Mouse (Mus musculus) monocyte, adult 5-6 weeks (primary cell): ENCODE measurements at regions not wholly inside any gene's neighbourhood (a gene's known extent, or its start where the extent isn't known, plus 50 kb on each side); places are given as distances from the start of the nearest gene placed in this dataset.
"Not testable (repeated sequence)": the region's sequence is repeated elsewhere in the genome, so short reads cannot be mapped to it uniquely, and the experiment has no call there.

Experiments used
- ATAC-seq: fragments of 153-309, 156-312 bp; replicated peaks from 2 replicates; pipeline ENCODE4 v1.8.0; 2017; ENCODE audit warnings: mild to moderate bottlenecking; ENCODE audit not compliant: low TSS enrichment, insufficient number of reproducible peaks, severe bottlenecking, poor library complexity, low FRiP score

DNA sequence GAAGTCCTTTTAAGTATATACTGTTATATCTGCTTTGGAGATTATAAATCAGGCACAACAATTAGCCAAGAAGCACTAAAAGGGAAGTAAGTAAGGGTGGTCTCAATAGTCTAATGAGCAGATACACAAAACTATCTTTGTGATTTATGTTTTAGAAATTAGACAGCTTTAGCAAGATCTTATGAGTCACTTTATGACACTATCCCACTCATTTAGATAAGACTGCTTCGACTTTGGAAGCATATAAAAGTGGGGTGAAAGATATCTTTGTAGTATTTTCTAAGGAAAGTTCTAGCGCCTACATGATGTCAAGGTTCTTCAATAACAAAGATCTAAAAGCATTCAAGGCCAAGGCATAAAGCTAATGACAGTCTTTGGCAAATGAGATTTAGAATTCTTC, 214.5 kb upstream of the Slc7a11 start:
- ATAC-seq = no peak

DNA sequence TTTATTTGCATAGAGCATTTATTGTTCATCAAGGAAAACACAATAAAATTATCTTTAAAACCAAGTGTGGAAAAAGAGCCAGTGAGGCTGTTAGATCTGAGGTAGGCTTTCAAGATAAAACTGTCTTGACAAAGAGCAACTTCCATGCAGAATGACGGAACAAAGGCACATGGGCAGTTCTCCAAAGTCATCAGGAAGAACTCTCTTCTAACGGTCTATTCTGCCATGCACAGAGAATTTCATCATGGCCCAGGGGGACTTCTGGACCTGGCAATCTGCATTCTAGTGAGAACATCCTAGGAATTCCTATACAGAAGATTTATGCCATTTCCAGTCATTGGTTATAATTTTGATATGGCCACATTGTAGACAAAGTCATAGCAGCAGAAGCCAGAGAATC, 211.0 kb upstream of the Slc7a11 start:
- ATAC-seq = no peak

DNA sequence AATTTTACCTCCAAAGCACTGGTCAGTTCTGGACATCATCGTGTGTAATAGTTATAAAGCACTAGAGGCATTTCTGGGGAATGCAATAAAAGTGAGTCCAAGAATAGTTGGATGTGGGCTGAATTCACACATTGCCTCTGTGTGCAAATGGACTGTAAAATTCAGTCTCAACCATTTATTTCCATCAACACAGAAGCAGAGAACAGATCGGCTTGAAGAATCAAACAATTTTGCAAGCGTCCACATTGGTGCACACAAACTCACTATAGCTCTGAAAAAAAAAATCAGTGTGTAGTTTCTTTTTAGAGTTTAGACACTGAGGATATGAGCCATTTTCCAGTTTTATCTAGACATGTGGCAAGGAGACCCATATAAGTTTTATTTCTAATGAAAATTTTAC, 208.9 kb upstream of the Slc7a11 start:
- no peak for ATAC-seq

DNA sequence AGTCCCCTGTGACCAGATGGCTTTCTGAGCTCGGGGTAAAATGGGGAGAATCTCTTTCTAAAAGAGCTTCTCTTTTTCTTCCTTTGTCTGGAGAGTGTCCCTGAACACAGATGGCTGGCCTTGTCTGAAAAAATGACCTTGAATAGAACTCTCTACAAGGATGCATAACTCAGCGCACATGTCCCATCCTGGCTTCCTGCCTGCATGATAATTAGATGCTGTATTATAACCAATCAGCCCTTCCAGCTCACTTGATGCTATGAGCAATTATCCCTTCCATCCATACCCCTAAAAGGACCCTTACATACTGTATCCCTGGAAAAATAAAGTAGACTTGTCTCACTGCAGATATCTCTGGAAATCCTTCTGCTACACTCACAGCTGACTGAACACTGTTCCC, 199.7 kb upstream of the Slc7a11 start:
- no peak for ATAC-seq

DNA sequence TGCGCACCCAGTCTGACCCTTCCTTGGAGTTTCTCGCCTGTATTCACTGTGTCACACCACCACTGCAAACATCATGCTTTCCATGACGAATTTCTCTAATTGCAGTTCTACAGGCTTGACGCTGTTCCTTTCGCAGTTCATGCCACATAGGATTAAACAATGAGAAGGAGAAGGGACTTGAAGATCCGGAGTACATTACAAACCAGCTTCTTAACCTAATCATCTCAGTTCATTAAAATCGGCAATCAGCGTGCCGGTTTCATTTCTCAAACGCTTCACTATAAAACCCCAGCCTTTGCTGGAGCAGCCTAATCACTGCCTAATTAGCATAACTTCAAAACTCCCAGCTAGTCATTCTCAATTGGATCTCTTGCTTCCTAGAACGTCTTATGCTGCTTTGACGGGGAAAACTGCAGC, 196.5 kb upstream of the Slc7a11 start:
- no peak for ATAC-seq

DNA sequence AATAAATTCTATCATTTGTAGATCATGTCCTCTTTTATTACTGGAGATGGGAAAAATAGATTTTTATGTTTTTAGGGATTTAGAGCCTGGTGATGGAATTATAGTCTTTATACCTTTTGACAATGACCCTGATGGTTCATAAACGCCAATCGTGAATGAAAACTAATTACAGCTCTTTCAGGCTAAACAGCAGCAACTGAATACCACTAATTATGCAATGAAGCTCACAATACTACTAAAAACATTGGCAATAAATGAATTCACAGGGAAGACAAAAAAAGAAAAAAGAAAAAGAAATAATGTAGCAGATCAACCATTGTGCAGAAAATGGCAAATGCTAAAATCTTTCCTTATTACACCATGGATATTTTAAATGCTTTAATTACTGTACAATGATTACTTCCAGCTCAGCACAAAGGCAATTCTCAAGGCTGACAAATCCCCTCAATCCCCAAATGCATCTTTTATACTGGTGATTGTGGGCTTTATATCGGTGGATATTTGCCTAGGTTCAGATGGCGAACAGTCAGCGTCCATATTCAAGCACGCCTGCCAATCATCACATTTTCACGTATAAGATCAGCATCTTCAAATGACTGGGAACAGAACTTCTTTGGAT, 191.2 kb upstream of the Slc7a11 start:
- no peak for ATAC-seq

DNA sequence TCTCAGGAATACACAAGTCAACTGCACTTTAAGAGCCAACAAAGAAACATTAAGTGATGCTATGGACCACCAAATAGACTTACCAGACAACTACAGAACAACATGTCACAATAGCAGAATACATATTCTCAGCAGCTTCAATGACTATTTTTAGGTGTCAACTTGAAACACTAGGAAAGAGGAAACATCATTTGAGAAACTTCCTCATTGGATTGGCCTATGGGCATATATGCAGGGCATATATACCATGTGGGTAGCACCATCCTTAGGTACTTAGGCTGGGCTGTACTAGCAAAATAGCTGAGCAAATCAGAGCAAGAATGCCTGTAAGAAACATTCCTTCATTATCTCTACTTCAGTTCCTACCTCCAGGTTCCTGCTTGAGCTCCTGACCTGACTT, 187.9 kb upstream of the Slc7a11 start:
- peak; percentile 55; the same call in 1 of the 2 replicates for ATAC-seq

DNA sequence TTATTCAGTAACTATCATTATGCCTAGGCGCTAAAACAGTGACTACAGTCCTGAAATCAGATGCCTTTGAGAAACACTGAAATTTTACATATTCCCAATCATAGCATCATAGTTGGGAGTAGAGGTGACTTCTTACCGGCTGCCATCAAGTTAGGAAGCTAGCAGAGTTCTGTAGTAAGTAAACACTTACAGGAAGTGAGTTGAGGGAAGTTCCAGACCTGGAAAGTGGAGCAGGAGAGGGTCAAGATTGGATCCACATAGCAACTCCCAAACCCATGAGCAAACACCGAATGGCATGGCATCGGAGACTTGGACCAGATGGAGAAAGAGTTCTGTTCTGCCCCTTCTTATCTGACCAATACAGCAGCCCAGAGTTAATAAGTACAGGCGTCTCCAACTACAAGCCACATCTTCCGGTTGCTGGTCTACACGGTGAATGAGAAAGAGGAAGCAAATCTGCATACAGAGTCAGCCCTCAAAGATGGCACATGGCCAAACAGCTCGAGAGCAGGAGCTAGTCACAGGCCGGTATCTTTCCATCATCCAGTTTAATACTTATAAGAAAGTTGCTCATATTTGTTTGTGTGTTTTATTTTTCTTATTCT, 184.8 kb upstream of the Slc7a11 start:
- ATAC-seq = peak; percentile 93

DNA sequence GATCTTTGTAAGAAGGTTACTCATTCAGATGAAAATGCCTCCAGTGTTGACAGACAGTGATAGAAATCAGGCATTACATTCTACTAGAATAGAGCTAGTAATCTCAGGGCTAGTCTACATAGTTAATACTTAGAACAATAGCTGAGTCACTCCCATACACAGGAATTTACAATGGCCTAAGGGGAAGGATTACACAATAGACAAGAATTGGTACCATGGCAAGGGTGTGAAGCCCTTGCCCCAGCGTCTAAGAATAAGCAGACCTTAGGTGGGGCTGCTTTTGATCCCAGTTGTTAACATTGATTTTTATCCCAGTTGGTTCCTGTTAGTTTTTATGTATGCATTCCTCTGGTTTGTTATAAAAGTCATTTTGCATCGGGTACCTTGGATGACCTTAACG, 177.8 kb upstream of the Slc7a11 start:
- not testable (repeated sequence) for ATAC-seq

DNA sequence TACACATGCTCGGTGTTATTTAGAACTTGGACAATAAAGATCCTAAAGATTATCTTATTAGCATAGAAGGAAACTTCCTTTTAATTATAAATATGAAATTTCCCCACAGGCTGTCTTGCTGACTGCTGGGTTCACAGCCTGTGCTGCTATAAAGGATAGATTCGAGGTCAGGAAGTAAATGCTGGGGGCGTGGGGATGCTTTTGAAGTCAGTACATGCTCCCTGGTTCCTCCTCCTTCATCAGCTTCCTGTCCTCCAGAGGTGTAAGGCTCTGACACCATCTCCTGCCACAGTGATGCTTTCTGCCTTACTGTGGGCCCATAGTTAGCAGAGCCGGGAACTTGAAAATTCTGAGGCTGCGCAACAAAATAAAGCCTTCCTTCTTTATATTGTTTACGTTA, 175.6 kb upstream of the Slc7a11 start:
- no peak for ATAC-seq

DNA sequence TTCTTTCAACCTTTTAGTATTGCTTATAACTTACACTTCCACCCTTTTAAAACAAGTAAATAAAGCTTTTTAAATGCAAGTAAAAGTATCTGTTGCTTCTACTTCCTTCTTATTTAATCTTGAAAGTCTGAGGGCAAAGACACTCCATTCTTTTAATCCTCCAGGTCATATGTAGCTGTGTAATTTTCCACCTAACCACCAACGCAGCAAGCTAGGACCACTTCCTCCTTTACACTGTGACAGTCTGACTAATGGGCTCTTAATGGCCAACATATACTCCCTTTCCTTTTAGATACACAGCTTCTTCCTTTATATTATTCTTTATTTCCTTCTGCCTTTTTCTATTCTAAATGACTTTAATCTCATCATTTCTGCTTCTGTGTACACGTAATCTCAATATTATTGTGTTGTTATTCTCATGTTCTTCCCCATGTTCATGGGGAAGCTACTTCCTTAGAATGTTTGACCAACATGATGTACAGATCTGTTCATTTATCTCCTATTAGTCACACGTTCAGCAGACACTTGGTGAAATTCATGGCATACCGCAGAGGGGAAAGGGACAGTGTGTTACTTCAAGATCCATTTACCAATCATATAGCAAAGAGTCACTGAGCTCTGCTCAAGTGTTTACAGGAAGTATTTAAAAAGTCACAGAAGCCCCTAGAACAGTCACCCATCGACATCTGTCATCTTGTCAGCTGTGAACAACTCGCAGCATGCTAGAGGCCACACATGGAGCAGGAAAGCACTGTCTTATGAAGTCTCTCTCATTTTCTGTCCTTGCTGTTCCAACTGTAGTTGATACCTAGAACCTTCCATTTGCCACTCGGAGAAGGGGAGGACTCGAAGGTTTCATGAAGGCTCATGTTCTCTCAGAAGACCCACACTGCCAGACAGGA, 172.2 kb upstream of the Slc7a11 start:
- ATAC-seq = no peak

DNA sequence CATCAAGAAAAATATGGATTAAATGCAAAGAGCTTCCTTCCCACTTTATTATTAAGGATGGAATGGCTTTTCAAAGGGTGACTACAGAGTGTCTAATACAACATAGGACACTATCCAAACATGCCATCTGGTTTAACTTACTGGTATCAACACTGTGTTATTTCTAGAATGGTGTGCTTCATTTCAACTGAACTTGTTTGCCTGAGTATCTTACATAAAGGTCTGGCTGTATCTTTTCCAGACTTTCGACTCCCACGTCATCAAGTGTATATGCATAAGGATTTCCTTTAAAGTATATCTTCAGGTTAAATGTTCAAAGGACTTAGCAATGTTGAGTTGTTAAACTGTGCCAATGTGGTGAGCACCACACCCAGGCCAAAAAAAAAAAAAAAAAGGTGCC, 169.6 kb upstream of the Slc7a11 start:
- no peak for ATAC-seq

DNA sequence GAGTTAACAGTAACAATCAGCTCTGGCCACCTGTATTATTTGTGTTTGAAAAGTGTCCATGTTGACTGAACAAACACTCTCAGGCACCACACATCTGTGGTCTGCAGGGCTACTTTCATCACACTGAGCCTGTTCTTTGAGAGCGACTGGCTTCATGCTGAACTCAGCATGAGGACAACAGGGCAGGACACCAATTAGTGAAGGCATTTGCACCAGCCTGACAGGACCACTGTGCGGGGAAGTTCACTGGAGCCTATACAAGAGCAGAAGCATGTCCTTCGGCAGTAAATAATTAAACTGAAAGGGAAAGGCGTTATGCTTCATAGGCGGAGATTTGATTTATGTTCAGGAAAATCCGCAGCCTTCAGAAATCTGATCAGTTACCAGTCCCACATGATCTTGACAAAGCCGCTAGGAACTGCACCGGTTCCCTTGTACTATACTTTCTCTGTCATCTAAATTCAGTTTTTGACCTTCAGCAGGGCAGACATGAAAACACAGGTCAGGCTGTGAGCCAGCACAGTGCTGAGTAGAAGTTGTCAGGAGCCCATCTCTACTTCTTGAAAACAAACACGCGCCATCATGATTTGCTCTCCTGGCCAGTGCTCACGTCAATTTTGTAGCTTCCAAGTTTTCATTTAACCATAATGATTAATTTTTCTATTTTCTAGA, 166.1 kb upstream of the Slc7a11 start:
- ATAC-seq = no peak

DNA sequence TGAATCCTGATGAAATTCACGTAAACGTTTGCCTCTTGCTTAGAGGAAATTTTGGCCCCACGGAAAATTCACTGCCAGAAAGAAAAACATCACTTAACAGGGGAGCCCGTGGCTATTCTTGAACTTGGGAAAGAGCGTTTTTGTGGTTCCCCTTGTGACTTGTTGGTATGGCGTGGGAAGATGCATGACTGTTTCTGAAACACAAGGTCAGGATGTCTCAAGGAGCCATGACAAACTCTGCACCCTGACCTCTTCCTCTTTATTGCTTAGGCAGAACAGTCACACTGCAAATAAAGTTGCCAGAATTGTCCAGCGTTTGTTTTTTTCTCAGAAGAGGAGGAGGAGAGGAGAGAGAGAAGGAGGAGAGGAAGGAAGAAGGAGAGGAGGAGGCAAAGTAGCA, 164.3 kb upstream of the Slc7a11 start:
- 0 out of 2 replicates have a peak, but pooled peaks have one; percentile 35 for ATAC-seq

DNA sequence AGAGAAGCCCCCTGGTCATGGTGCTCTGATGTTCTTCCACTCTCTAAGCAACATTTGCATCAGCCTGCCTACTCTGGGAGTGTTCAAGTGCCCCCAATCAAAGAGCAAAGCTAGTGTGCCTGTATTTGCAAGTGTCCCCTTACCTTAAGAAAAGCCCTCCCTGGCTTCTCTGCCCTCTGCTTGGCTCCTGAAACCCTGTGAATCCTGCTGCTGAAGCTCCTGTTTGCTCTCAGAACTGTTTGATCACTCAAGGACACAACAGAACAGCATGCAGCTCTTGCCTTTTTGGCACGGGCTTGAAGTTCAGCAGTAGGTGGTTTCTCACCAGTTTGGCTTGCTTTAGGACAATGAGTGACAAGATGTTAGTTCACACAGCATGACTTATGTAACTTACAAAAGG, 163.6 kb upstream of the Slc7a11 start:
- ATAC-seq = no peak

DNA sequence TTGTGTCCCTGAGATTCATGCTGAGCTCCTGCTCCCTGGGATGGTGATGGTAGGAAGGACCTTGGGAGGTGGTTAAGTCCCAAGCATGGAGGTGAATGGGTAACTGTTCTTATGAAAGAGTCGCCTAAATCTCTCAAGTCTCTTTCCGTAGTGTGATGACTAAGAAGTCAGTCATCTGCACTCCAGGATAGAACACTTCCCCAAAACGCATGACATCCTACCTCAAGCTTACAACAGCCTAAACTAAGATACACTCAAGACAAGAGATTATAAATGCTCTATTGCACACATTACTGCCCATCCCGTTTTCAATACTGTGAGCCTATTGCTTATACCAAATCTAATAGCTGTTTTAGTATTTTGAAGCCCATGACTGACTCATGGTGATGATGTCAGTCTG, 162.3 kb upstream of the Slc7a11 start:
- peak; percentile 61; the same call in 1 of the 2 replicates for ATAC-seq

DNA sequence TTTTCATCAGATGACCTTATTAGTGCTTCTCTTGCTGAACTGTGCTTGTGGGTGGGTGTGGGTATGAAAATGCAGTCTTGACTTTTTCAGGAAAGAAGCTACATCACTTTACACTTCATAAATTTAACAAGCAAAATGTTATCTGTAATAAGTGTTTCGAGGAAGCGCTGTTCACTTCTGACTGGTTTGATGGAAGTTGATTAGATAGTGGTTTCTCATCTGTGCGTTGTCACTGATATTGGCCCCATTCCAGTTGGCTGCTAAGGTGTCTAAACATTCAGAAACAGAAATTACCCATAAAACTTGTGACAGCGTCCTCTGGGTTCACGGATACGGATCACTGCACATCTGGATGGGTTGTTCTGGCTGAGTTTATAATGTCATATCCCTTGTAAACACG, 159.8 kb upstream of the Slc7a11 start:
- ATAC-seq = no peak

DNA sequence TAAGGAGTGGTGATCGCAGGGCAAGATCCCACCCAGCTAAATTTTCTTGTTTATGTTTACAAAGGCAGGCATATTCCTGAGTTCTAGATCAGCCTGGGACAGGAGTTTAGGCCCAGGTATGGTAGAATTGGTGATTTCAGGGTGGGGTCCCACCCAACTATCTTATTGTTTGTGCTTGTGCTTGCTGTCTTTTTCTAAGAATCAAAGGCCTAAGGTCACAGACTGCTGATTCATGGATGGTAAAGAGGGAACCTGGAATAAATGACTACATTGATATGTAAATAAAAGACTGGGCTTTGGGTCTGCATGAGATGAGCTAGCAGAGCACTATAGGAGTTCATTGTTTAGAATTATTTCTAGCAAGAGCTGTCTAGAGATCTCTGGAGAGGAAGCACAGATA, 152.3 kb upstream of the Slc7a11 start:
- no peak for ATAC-seq

DNA sequence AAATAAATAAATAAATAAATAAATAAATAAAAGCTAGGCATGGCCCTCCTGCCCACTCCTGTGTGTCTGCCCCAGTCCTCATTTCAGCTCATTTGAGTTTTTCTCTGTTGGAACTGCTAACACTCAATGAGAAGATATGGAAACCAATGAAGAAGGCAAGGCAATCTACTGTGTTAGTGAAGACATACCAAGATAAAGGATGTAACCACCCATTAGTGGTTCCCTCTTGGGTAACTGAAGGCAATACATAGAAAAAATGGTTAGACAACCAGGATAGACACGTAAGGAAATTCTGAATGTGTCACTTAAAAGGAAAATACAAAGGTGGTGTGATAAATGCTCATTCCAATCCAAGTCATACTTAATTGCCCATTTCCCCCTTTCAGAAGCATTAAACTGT, 140.9 kb upstream of the Slc7a11 start:
- ATAC-seq = no peak
